Mouse (Mus musculus): Measurements from ENCODE around the gene Nek10.
"Not testable (repeated sequence)": the region's sequence is repeated elsewhere in the genome, so short reads cannot be mapped to it uniquely, and the experiment has no call there.

The Nek10 gene

GRCm38 (mm10) chr14:14984710-14985647 is 181.8 kb downstream of the Nek10 start:
- DNase-seq (ENCODE audit: low spot score in 2 of 2), result peak; percentile 24 to 33

GRCm38 (mm10) chr14:14987403-14987802 is 184.2 kb downstream of the Nek10 start:
- no peak for DNase-seq (ENCODE audit: low spot score in 2 of 2)

GRCm38 (mm10) chr14:14991642-14992041 is 188.4 kb downstream of the Nek10 start:
- no peak for DNase-seq (ENCODE audit: low spot score in 2 of 2)

GRCm38 (mm10) chr14:15011408-15011807 is 208.2 kb downstream of the Nek10 start:
- no peak for DNase-seq (ENCODE audit: low spot score in 2 of 2)

GRCm38 (mm10) chr14:15014799-15015198 is 211.6 kb downstream of the Nek10 start:
- no peak for DNase-seq (ENCODE audit: low spot score in 2 of 2)

- not testable (repeated sequence) for DNase-seq (ENCODE audit: low spot score in 2 of 2)
Observed at GRCm38 (mm10) chr14:15030626-15031025, 227.4 kb downstream of the Nek10 start.

GRCm38 (mm10) chr14:15034638-15035037 is 231.4 kb downstream of the Nek10 start:
- not testable (repeated sequence) for DNase-seq (ENCODE audit: low spot score in 2 of 2)

GRCm38 (mm10) chr14:15048186-15048585 is 245.0 kb downstream of the Nek10 start:
- no peak for DNase-seq (ENCODE audit: low spot score in 2 of 2)

GRCm38 (mm10) chr14:15061496-15061895 is 258.3 kb downstream of the Nek10 start:
- no peak for DNase-seq (ENCODE audit: low spot score in 2 of 2)

Measured in urinary bladder, adult 18-20 months (tissue).